Mouse (Mus musculus) neural tube, embryonic 11.5 days (tissue): ENCODE results near the gene Vps13d. TPM values are rescaled to one million over a fixed set of nuclear protein-coding genes. Genes with fewer than 3 reads are reported as not detected.

Experiments used
- ATAC-seq: fragments of 200-750 bp; cut with Nextera tagmentation; 2 replicates; pipeline ENCODE4 v1.8.0; 2017; ENCODE audit warnings: moderate number of reproducible peaks, mild to moderate bottlenecking, moderate TSS enrichment, moderate library complexity; ENCODE audit not compliant: insufficient read depth, low FRiP score, low TSS enrichment
- DNase-seq: peaks from one replicate; pipeline ENCODE4 v3.0.0-alpha.2; 2015; ENCODE audit warnings: low spot score
- H3K27ac ChIP-seq: fragments of 300-500 bp; sonication (generic); 2 replicates; pipeline ENCODE4 v1.5.1; 2014; ENCODE audit warnings: low read depth, mild to moderate bottlenecking, low read length
- H3K27me3 ChIP-seq: fragments of 300-500 bp; sonication (generic); 2 replicates; pipeline ENCODE4 v1.6.1; 2014; ENCODE audit warnings: mild to moderate bottlenecking, low read length, mixed read lengths; ENCODE audit not compliant: control insufficient read depth, insufficient read depth
- H3K36me3 ChIP-seq: fragments of 300-500 bp; sonication (generic); 2 replicates; pipeline ENCODE4 v1.6.1; 2014; ENCODE audit warnings: mild to moderate bottlenecking, low read length, moderate library complexity, mixed read lengths; ENCODE audit not compliant: control insufficient read depth, insufficient read depth
- H3K4me1 ChIP-seq: fragments of 300-500 bp; sonication (generic); 2 replicates; pipeline ENCODE4 v1.6.1; 2014; ENCODE audit warnings: low read length, mixed read lengths; ENCODE audit not compliant: control insufficient read depth, insufficient read depth
- H3K4me2 ChIP-seq: fragments of 300-500 bp; sonication (generic); 2 replicates; pipeline ENCODE4 v1.6.1; 2014; ENCODE audit warnings: low read depth, mild to moderate bottlenecking, moderate library complexity
- H3K4me3 ChIP-seq: fragments of 300-500 bp; sonication (generic); 2 replicates; pipeline ENCODE4 v1.5.1; 2014; ENCODE audit warnings: low read depth, low read length
- H3K9ac ChIP-seq: fragments of 300-500 bp; sonication (generic); 2 replicates; pipeline ENCODE4 v1.6.1; 2014; ENCODE audit warnings: mild to moderate bottlenecking, low read length
- H3K9me3 ChIP-seq: fragments of 300-500 bp; sonication (generic); 2 replicates; pipeline ENCODE4 v1.6.1; 2016; ENCODE audit warnings: low read length; ENCODE audit not compliant: control insufficient read depth
- WGBS: fragments of 180-500 bp; shearing (Covaris S2); extraction: QIAGEN DNeasy Blood & Tissue Kit; methylation state at CpG from one replicate; pipeline ENCODE4 v1.1.7; 2014; 5-methylcytosine and 5-hydroxymethylcytosine counted together
- polyA plus RNA-seq: library from polyadenylated mRNA; unstranded; fragments of >200 nt; fragmentation: Nextera tagmentation; extraction: Ambion mirVana; gene quantifications from 2 replicates; pipeline ENCODE4 v1.2.1, GENCODE M21; 2014

Vps13d gene
- polyA plus RNA-seq, 1 experiment from 2014 or later, result 14.3 TPM

GRCm38 (mm10) chr4:145204779-145205178 is 10.0 kb upstream of the Vps13d start:
- H3K27me3 ChIP-seq, result no peaks in the 10 kb centered on the region
- ATAC-seq (no peak), DNase-seq (no peak)
- H3K4me3 ChIP-seq, result no peak overlapping the region
- H3K4me2 ChIP-seq, result no peak overlapping the region
- H3K27ac ChIP-seq, result no peak overlapping the region
- WGBS, result 94% methylated on average over 8 of the region's 8 CpGs
- H3K36me3 ChIP-seq, result no peaks in the 10 kb centered on the region
- no peaks in the 10 kb centered on the region for H3K9me3 ChIP-seq
- no peaks in the 10 kb centered on the region for H3K4me1 ChIP-seq
- no peak overlapping the region for H3K9ac ChIP-seq

- no peak overlapping the region for H3K9ac ChIP-seq
- H3K27me3 ChIP-seq, result no peaks in the 10 kb centered on the region
- no peak overlapping the region for H3K27ac ChIP-seq
- no peaks in the 10 kb centered on the region for H3K36me3 ChIP-seq
- no peak overlapping the region for H3K4me2 ChIP-seq
- no peaks in the 10 kb centered on the region for H3K4me1 ChIP-seq
- H3K9me3 ChIP-seq, result no peaks in the 10 kb centered on the region
- ATAC-seq (no peak), DNase-seq (no peak)
- 72% methylated on average over 2 of the region's 2 CpGs for WGBS
- no peak overlapping the region for H3K4me3 ChIP-seq
Observed at GRCm38 (mm10) chr4:145203305-145203704, 8.5 kb upstream of the Vps13d start.

- 85% methylated on average over 3 of the region's 3 CpGs for WGBS
- Histone ChIP-seq H3K9ac (no peak overlapping the region), H3K4me3 (no peak overlapping the region)
Observed at GRCm38 (mm10) chr4:145201424-145201823, 6.6 kb upstream of the Vps13d start.

GRCm38 (mm10) chr4:145199982-145200699 is 5.3 kb upstream of the Vps13d start:
- no peak overlapping the region for H3K27ac ChIP-seq
- no peak overlapping the region for H3K9ac ChIP-seq
- no peak for DNase-seq
- no peaks in the 10 kb centered on the region for H3K9me3 ChIP-seq
- no peaks in the 10 kb centered on the region for H3K36me3 ChIP-seq
- H3K4me1 ChIP-seq, result no peaks in the 10 kb centered on the region
- ATAC-seq, result no peak
- 47% methylated on average over 11 of the region's 11 CpGs for WGBS
- no peaks in the 10 kb centered on the region for H3K27me3 ChIP-seq
- no peak overlapping the region for H3K4me3 ChIP-seq
- H3K4me2 ChIP-seq, result no peak overlapping the region

More at GRCm38 (mm10) chr4:145201424-145201823, 6.6 kb upstream of the Vps13d start:
- no peaks in the 10 kb centered on the region for H3K4me1 ChIP-seq
- H3K27me3 ChIP-seq, result no peaks in the 10 kb centered on the region
- DNase-seq (no peak), ATAC-seq (no peak)
- no peaks in the 10 kb centered on the region for H3K9me3 ChIP-seq
- no peak overlapping the region for H3K4me2 ChIP-seq
- no peak overlapping the region for H3K27ac ChIP-seq
- H3K36me3 ChIP-seq, result no peaks in the 10 kb centered on the region

- no peaks in the 10 kb centered on the region for H3K36me3 ChIP-seq
- WGBS, result 86% methylated on average over 4 of the region's 4 CpGs
- no peak for ATAC-seq
Observed at GRCm38 (mm10) chr4:145196586-145196985, 1.8 kb upstream of the Vps13d start.

GRCm38 (mm10) chr4:145195172-145195571 is 367 bp upstream of the Vps13d start:
- H3K27me3 ChIP-seq, result no peaks in the 10 kb centered on the region
- no peak overlapping the region for H3K4me3 ChIP-seq
- no peak overlapping the region for H3K27ac ChIP-seq
- no peaks in the 10 kb centered on the region for H3K9me3 ChIP-seq
- ATAC-seq, result peak; percentile 49; the same call in 1 of the 2 replicates
- DNase-seq, result no peak
- 21% methylated on average over 5 of the region's 5 CpGs for WGBS
- H3K4me2 ChIP-seq, result no peak overlapping the region
- H3K36me3 ChIP-seq, result no peaks in the 10 kb centered on the region
- H3K9ac ChIP-seq, result no peak overlapping the region
- peaks cover 5% of the 10 kb centered on the region for H3K4me1 ChIP-seq

More at GRCm38 (mm10) chr4:145196586-145196985, 1.8 kb upstream of the Vps13d start:
- no peaks in the 10 kb centered on the region for H3K9me3 ChIP-seq
- no peak overlapping the region for H3K27ac ChIP-seq
- no peak overlapping the region for H3K4me2 ChIP-seq
- no peak for DNase-seq
- H3K9ac ChIP-seq, result no peak overlapping the region
- H3K4me3 ChIP-seq, result no peak overlapping the region
- peaks cover 5% of the 10 kb centered on the region for H3K4me1 ChIP-seq
- no peaks in the 10 kb centered on the region for H3K27me3 ChIP-seq

- Histone ChIP-seq H3K27me3 (no peaks in the 10 kb centered on the region), H3K9ac (peak overlapping the region; percentile 81), H3K9me3 (no peaks in the 10 kb centered on the region), H3K36me3 (no peaks in the 10 kb centered on the region), H3K4me2 (peak overlapping the region; percentile 92), H3K27ac (no peak overlapping the region), H3K4me3 (peak overlapping the region; percentile 89), H3K4me1 (peaks cover 5% of the 10 kb centered on the region)
- no peak for DNase-seq
- no peak; the same call in 1 of the 2 replicates for ATAC-seq
- WGBS, result under 1% methylated on average over 10 of the region's 10 CpGs
Observed at GRCm38 (mm10) chr4:145193991-145194511, 754 bp downstream of the Vps13d start.

GRCm38 (mm10) chr4:145193406-145193805 is 1.4 kb downstream of the Vps13d start:
- no peak overlapping the region for H3K9ac ChIP-seq
- no peak for DNase-seq
- H3K27ac ChIP-seq, result no peak overlapping the region
- no peak for ATAC-seq
- H3K4me3 ChIP-seq, result peak overlapping the region; percentile 89
- no peaks in the 10 kb centered on the region for H3K36me3 ChIP-seq
- H3K9me3 ChIP-seq, result no peaks in the 10 kb centered on the region
- no peaks in the 10 kb centered on the region for H3K27me3 ChIP-seq
- peak overlapping the region; percentile 92 for H3K4me2 ChIP-seq
- 55% methylated on average over 3 of the region's 3 CpGs for WGBS
- H3K4me1 ChIP-seq, result peaks cover 5% of the 10 kb centered on the region

- DNase-seq, result no peak
- H3K4me3 ChIP-seq, result no peak overlapping the region
- no peak overlapping the region for H3K27ac ChIP-seq
- no peaks in the 10 kb centered on the region for H3K27me3 ChIP-seq
- no peak overlapping the region for H3K9ac ChIP-seq
- no peaks in the 10 kb centered on the region for H3K9me3 ChIP-seq
- H3K4me1 ChIP-seq, result peaks cover 5% of the 10 kb centered on the region
- no peak overlapping the region for H3K4me2 ChIP-seq
- H3K36me3 ChIP-seq, result no peaks in the 10 kb centered on the region
- no peak for ATAC-seq
Observed at GRCm38 (mm10) chr4:145192686-145193085, 2.1 kb downstream of the Vps13d start.
